Mouse (Mus musculus) liver (tissue): ENCODE results near the gene Akap7.

Source experiments
- DNase-seq: peaks from one replicate; pipeline ENCODE4 v3.0.0-alpha.2; 2020; ENCODE audit warnings: mixed read lengths

Gene Akap7

DNA sequence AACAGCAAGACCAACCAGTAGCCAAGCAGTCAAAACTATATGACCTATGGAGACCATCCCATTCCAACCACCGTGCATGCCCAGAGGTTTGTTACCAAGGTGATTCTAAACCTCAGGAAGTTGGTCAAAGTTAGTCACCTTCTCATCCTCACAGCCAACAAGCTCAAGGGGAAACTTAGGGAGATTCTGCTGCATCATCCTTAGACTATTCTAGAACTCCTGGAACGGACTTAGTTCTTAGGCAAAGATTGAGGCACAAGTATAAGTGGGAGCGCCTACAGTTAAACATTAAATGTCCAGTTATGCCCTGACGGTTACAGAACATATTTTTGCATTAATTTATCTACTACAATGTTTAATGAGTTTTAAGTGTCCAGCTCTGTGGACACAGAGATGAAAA, 54.7 kb downstream of the Akap7 start:
- no peak for DNase-seq

DNA sequence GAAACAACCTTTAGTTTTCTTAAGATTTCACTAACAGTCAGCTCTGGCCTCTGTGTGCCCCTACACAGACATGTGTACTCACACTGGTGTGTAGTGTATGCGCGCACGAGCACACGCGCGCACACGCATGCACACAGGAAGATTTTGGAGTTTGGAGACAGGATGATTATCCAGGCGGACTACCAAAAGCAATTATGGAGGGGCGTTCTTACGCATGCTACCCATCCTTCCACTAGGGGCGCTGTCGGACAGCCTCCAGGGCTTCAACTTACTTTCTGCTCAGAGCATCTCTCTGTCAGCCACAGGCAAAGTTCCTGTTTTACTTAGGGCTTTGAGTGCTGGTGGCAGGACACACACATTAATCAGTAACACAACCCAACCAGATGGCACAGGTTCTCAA, 57.6 kb downstream of the Akap7 start:
- DNase-seq: peak; percentile 77

DNA sequence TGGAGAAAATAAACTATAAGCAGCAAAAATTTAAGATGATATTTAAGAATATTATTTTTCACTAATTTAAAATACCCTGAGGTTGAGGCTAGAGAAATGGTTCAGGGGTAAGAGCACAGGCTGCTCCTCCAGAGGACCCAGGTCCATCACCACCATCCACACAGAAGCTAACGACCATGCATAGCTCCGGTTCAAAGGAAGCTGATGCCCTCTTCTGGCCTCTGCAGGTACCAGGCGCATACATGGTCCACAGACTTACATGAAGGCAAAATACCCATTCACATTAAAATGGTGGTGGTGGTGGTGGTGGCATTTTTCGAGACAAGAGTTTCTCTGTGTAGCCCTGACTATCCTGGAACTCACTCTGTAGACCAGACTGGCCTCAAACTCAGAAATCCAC, 61.5 kb downstream of the Akap7 start:
- DNase-seq: peak; percentile 30

DNA sequence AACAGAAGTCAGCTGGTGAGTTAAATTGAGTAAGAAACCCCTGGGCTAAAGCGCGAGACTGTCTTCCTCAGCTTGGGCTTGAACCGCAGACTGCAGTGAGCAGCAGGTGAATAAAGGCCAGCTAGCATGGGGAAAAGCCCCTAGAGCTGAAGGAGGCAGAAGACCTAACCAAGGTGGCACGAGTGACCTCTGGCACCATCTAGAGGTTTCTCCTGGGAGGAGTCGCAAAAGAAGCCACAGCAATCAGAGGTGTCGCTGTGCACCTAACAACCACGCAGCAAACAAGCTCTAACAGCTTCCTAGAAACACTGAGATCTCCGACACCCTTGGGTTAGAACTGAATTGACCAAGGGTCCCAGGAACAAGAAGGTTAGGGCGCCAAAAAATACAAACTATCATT, 68.5 kb downstream of the Akap7 start:
- peak; percentile 40 for DNase-seq

DNA sequence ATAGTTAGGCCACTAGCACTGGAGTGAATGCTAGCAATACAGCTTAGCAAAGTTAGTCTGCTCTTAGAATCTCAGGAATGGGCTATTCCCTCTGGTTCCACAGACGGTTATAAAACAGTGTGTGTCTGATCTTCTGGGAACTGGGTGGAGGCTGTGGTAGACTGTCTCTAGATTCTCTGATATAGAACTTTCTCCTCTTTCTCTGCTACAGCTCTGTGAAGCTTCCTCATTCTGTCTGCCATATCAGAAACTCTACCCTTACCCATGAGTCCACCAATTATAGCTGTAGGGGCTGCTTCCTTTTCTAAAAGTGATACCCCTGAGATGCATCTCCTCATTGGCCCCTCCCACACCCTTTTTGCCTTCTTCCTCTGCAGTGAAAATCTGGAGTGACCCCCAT, 73.6 kb downstream of the Akap7 start:
- DNase-seq: no peak

DNA sequence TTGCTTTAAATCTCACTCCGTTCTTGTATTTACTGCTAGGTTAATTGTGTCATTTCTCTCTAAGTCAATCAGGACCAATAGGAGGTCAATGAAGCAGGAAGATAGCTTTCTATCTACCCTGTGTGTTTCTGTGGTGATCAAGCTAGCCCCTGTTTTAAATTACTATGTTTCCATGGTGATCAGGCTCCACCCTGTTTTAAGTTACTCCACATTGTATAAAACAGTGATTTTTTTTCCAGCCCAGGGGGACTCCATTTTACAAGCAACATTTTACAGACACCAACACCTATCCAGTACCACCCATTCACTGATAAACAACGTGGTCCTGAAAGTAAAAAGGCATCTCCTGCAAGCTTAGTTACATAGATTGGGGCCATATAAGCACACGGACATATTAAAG, 75.0 kb downstream of the Akap7 start:
- no peak for DNase-seq

DNA sequence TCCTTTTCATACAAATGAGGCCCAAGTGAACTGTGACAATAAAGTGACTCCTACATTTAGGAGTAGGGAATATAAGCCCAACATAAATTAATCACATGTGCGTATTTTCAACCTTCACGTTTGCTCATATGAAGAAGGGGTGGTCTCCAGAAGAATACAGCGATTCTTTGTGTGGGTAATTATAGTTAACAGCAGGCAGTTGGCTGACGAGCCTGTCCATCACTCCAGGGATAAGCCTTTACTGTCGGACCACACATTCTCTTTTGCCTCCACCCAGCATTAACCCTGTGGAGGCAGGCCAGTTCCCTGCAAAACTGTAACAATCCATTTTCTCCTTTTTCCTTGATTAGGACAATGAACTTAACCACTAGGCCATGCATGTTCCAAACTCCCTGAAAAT, 76.3 kb downstream of the Akap7 start:
- DNase-seq: no peak

DNA sequence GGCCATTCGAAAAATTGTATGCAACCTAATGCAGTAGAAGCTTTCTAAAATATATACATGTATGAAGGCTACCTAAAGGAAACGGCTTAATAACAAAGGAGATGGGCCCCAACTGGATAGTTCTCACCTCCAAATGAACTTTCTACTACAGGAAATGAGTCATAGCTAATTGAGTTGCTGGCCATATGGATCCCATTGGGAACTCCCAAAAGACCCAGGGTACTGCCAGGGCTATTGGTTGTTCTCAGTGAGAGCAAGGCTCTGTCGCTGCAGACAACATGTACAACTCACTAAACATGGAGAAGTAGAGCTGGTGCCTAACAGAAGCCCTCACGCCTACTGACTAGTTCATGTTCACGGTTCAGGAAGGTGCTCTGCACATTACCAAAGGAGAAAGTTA, 83.3 kb downstream of the Akap7 start:
- DNase-seq: no peak

DNA sequence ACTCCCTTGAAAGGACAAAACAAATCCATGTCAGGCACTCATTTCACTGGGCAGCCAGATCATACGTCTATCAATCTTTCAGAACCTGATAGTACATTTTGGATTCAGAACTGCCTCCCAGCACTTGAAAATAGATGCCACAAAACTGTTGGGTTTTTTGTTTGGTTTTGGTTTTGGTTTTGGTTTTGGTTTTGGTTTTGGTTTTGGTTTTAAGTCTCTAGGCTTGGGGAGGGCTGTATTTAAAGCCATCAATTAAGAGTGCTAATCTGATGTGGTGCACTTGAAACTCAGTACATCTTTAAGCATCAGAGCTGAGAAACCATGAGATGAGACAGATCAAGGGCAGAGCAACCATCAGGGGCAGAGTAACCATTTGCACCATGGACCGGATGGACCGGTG, 86.9 kb downstream of the Akap7 start:
- no peak for DNase-seq

DNA sequence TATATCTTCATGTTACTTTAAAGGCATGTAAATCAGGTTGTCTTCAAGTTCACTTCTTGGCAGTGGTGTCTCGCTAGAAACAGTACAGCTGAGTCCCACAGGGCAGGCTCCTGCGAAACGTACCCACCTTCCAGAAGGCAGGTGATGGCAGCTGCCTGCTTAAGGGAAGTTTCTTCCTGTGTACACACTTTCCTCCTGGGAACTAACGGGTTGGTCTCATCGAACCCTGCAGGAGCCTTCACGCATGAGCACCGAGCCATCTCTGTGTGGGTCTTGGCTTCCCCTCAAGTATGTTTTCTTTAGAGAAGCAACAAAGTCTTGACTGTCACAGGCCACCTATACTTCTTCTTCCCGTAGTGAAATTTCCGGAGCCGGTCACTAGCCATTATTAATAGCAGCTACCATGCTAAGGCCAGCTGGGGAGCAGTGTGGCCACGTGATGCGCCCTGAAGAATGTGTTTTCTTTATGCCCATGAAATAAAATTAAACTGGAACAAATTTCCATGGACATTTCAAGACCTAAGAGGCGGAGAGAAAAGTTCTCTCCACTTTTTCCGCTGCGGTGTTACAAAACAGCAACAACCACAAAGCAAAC, 87.7 kb downstream of the Akap7 start:
- DNase-seq: no peak

DNA sequence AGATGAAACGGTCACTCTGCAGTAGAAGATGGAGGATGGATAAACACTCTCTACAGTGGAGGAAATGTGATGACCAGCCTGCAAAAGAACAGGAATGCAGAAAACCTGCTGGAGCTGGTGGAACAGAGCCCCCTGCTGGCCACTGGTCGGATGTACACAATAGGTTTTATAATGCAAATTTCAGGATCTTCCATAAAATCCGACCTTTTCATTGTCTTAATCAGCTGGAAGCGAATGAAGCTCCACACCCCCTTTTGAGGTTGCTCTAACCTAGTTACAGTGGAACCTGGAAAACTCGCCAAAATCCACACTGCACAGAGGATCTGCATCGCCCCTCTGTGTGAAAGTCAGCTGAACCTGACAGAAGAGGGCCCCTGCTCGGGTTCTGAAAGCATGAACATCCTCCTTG, 88.4 kb downstream of the Akap7 start:
- peak; percentile 66 for DNase-seq

DNA sequence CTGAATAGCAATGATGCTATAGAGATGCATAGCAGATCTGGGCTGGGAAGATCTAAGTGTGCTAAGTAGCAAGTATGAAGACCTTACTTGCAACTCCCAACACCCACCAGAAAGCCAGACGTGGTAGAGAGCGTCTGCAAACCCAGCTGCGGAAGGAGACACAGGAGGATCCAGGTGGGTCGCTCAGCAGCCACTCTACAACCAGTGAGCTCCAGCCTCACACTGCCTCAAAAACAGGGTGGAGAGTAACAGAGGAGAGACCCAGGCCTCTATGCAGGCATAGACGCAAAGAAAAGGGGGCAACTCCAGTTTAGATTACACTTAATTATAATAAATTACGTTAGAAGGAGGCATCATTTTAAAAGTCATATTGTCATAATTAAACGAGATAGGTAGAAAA, 88.9 kb downstream of the Akap7 start:
- DNase-seq: no peak

DNA sequence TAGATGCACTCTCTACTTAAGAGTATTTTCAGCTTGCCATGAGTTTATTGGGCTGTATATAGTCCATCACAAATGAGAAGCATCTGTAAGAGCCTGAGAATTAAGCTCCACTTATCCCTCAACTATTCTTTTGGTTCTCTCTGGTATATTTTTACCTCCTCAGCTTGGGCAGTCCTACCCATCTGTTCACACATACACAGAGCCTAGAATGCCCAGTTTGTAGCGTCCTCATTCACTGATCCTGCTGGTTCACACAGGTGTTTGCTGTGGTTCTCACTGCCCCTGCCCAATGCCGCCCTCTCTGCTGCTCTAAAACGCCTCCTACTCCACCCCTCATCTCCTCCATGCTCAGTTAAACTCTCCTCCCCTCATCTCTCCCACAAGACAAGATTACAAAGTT, 91.7 kb downstream of the Akap7 start:
- DNase-seq: no peak

DNA sequence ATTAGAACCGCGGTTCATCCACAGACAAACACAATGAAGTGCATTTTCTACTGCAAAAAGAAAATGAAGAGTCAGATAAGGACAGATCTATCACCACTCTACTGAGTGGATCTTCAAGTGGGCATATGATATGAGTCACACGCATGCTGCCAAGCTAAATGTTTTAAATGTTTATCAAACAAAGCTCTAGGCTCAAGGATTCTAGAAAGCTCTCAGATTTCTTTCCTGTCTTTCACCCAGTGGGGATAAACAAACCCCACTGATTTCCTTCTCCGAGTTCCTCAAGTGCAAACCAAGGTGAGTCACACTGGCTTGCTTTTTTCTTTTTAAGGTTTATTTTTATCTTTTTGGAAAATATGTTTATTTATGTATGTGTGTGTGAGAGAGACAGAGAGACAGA, 94.0 kb downstream of the Akap7 start:
- no peak for DNase-seq

DNA sequence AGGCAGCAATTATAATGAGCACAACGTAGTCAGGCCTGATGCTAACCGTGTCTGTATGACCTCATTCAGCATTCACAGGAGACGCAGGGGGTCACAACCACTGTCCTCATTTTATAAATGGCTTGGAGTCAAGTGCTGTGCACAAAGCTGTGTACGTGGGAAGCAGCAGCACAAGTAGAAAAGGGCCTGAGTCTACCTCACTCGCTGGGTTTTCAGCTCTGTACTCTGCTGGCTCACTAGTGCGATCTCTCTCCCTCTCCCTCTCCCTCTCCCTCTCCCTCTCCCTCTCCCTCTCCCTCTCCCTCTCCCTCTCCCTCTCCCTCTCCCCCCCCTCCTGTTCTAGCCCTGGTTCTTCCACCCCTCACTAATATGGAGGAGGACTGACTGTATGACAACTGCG, 99.1 kb downstream of the Akap7 start:
- DNase-seq: no peak

DNA sequence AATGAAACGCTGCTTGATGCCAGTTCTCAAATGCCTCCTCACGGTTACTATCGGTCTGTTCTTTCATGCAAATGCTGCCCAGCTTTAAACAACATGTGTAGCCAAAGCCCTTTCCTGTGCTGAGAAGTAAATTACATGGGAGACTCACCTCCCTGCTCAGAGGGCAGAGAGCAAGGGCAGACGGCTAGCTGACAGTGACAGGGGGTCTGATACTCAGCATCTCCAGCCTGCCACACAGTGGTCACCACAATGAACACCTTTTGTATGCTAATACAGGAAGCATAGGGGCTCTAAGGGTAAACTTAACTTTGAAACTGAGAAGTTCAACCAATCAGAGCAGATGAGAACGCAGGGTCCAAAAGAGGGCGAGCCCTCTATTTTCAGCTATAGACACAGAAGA, 99.8 kb downstream of the Akap7 start:
- DNase-seq: no peak

DNA sequence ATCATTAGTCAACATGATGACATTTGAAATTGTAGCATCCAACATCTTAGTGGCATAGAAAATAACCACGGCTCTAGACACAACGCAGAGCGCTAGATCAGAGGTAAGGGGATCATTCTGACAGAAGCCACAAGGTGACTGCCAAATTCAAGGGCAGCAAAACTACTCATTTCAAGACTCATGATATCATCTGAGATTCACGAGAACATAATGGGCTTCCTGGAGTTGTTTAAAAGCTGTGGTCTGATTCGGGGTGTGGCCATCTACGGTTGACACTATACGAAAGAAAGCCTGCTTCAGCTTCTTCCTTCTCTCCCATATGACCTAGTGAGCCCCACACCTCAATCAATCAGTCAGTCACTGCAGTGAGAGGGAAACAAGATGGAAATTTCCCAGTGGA, 107.0 kb downstream of the Akap7 start:
- DNase-seq: no peak

DNA sequence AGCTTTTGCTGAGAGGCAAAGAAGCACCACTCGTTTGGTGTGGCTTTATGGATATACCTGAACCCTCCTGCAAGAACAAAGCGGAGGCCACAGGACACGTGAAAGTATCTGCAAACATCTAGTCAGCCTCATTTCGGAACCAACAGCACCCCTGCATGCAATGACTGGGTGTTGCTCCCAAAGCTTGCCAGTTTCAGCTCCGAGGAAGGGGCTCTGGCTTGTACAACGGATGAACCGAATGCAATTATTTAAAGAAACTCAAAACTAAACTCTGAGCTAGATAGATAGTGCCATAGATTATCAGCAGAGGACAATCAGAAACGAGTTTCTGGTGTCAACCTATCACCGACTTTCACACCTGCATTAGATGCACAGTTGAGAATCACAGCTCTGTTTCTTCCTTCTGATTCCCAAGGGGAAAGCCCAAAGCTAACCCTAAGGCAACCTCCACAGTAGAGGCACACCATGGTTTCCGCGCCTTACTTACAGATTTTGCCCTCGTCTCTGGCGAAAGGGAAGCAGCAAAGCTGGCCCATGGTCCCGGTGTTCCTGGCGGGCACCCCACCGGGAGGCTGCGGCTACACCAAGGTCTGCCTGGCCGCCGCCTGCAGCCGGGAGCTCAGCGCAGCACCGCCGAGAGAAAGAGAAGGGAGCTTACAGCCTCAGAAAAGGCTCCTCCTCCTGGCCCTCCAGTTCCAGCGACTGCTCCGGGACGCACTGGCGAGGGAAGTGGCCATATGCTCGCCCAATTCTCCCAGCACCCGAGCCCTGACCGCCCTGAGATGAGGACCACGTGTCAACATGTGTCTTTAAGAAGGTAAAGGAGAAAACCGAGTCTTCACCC, 107.9 kb downstream of the Akap7 start:
- peak; percentile 40 for DNase-seq

DNA sequence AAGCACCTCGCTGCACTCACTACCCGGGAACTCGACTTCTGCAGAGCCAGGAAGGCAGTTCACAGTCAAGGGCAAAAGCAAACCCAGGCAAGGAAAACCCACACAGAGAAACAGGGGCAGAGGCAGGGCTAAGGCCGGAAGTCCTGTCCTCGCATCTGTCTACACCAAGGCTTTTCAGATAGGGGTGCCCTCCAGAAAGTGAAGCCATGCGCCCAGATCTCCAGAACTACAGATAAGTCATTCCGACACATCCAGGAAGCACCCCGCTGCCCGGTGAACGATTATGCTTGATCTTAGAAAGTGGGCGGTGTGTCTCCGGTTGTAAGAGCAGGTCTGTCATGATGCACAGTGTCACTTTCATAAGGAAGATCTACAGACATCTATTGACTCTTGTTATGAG, 109.1 kb downstream of the Akap7 start:
- DNase-seq: no peak

DNA sequence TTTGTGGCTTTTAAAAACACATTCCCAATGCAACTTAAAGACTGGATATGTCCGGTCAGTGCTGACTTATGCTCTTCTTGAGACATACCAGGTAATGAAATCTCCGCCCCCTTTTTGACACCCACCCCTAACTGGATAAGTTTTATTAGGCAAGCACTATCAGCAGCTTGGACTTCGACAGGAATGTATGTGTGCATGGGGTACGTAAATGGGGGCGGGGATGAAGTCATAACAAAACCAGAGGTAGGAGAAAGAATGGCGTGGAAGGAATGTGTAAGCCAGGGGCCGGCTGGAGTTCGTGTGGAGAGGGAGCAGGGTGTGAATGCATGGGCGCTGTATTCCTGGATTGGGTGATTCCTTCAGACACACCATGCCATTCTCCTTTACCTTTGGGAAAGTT, 109.6 kb downstream of the Akap7 start:
- DNase-seq: no peak

DNA sequence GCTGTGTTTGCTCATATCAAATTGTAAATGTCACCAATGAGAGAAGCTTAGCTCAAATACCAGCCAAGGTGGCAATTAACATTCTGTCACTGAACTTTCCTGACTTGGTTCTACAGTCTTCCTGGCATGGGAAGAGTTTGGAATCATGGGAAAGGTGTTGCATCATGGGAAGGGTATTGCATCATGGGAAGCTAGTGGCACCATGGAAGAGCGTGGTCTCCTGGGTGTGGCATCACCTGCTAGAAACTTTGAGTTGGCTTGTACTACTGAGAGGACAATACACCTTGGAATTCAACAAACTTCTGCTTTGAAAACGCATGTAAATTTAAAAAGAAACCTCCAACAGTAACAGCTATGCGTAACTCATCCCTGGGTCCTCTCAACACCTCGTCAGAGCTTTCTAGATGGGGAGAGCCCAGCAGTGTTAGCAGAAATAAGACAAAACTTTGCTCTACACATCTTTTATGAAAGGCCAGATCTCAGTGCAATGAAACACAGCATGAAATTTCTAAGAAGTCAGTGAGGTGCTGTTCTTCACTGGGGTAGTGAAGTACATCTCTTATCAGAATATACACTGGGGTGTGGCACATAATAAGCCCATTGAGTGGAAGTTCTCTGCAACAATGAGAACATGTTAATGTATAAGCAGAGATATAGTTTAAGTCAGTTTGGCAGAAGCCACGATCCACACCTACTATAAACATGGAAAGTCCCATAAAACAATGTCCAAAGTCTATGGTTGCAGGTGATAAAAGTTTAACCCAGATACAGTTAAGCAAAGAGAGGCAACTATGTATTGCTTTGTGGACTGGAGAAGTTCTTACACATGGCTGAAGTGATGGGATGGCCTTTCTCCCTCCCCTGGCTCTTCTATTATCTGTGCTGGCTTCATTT, 115.2 kb downstream of the Akap7 start:
- no peak for DNase-seq

DNA sequence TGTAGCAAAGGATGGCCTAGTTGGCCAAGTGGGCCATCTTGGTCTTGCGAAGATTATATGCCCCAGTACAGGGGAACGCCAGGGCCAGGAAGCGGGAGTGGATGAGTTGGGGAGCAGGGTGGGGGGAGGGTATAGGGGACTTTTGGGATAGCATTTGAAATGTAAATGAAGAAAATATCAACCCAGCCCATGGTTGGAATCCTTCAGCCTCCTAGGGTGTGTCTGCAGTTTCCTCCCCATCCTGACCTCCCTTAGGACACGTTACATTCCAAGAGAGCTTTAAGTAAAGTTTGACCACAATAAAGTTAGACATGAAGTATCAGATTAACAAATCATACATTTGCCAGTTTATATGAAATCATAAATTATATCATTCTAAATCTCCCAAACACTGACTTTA, 116.5 kb downstream of the Akap7 start:
- DNase-seq: no peak

DNA sequence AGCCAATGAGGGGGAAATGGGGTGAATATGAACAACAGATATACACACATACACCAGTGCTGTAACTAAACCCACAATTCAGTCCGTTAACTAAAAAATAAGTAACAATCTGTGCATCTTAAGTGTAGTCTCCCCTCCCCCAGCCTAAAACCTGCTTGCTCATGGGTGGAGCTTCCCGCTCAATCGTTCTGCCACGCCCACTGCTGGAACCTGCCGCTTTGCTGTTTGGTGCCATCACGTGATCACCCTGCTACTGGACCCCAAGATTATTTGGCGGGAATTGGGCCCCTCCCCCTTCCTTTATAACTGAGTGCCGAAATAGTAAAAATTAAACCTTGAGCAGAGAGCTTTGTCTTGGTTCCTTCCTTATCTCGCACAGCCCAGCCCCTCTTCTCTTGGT, 121.4 kb downstream of the Akap7 start:
- peak; percentile 44 for DNase-seq

DNA sequence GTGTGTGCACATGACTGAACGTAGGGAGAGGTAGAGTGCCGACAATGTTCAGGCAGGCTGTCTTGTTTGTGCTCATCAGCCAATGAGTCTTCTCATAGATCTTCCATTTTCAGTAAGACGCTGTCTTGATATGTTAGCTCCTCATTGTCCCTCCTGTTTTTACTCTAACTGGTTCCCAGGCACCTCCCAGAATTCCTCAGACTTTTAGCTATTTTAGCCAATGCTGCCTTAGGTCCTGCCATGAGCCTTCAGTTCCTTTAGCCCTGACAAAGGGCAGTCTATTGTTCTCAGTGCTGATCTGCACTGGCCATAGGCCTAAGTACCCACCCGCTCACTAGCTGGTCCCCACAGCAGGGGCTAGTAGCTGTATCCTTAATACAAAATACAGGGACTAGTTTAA, 122.0 kb downstream of the Akap7 start:
- no peak for DNase-seq
